Comparison of ENCODE assay signal across 7 mouse cellular contexts in the genomic region with DNA sequence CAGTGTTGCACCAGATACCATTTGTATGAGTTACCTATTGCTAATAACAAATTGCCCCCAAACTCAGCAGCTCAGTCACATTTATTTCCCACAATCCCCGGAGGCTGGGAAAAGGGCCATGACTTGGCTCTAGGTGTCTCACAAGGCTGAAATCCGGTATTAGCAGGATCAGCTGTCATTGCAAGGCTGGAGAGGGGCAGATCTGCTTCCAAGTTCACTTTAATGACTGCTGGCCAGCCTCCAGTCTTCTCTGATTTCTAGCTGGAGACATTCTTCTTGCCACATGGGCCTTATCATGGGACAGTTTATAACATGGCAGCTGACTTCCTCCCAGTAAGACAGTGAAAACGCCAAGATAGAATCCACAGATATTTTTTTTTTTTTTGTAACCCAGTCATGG.
DNase-seq lines count a peak whose midpoint lies in the region; TF ChIP-seq lines count a peak whose summit lies in the region.

No protein-coding gene starts in this region.

- H3K27ac ChIP-seq in layer of hippocampus, adult 2 months = no peak overlapping the region

- TF ChIP-seq CTCF in layer of hippocampus, adult 2 months (conservative IDR thresholded peaks at IDR 0.05) = no peak

- H3K4me3 ChIP-seq in layer of hippocampus, adult 2 months = no peak overlapping the region

- DNase-seq in ovary, postnatal 14 days (ENCODE audit: low spot score) = peak; percentile 15
- no peak for DNase-seq in ovary, postnatal 36 days (ENCODE audit: low spot score)
- DNase-seq in heart, adult 8-10 months (ENCODE audit: low spot score) = peak; percentile 28
- DNase-seq in kidney, postnatal 36 days = peak; percentile 67 to 69
- DNase-seq in urinary bladder, postnatal 4 days (ENCODE audit: low spot score in 2 of 2) = peak; percentile 60 to 77
- DNase-seq in layer of hippocampus, adult 2 months (ENCODE audit: low spot score in 2 of 2) = no peak
- DNase-seq in cerebellum, postnatal 36 days = no peak

Comparison
In these comparisons a context has a peak if more than half of its experiments do, and no peak if none do; other contexts are left out.
1. DNase-seq: peak in ovary, postnatal 14 days (single experiment), heart, adult 8-10 months (single experiment), kidney, postnatal 36 days (2 of 2) and urinary bladder, postnatal 4 days (2 of 2); none in ovary, postnatal 36 days (single experiment), layer of hippocampus, adult 2 months (0 of 2) and cerebellum, postnatal 36 days (0 of 2).